Mouse (Mus musculus) liver, adult 2 months (tissue): ENCODE results near the gene Homer2. TPM values are rescaled to one million over a fixed set of nuclear protein-coding genes. Genes with fewer than 3 reads are reported as not detected.

Experiments used
- DNase-seq: peaks from one replicate; pipeline ENCODE4 v3.0.0-alpha.2; 2011; ENCODE audit warnings: low read depth, low spot score; ENCODE audit errors: extremely low read depth
- H3K27ac ChIP-seq: fragments of 200-500 bp; replicated peaks from 2 replicates; pipeline ENCODE4 v1.5.1; 2012; ENCODE audit warnings: low read depth, mild to moderate bottlenecking, control low read depth, inconsistent platforms, low read length; ENCODE audit not compliant: insufficient read depth
- H3K27me3 ChIP-seq: fragments of 200-500 bp; 2 replicates; pipeline ENCODE4 v1.6.1; 2012; ENCODE audit warnings: mild to moderate bottlenecking, moderate library complexity, low read length, inconsistent platforms; ENCODE audit not compliant: control insufficient read depth, insufficient read depth
- H3K36me3 ChIP-seq: fragments of 200-500 bp; 2 replicates; pipeline ENCODE4 v1.6.1; 2012; ENCODE audit warnings: low read length, inconsistent platforms; ENCODE audit not compliant: control insufficient read depth, insufficient read depth
- H3K4me1 ChIP-seq: fragments of 200-500 bp; 2 replicates; pipeline ENCODE4 v1.6.1; 2011; ENCODE audit warnings: low read length; ENCODE audit not compliant: control insufficient read depth, insufficient read depth
- H3K4me3 ChIP-seq: fragments of 200-500 bp; 2 replicates; pipeline ENCODE4 v1.5.1; 2011; ENCODE audit warnings: low read depth, mild to moderate bottlenecking, control low read depth, low read length, moderate library complexity; ENCODE audit not compliant: insufficient read depth
- H3K79me2 ChIP-seq: fragments of 200-500 bp; 2 replicates; pipeline ENCODE4 v1.6.1; 2012; ENCODE audit warnings: inconsistent platforms, mild to moderate bottlenecking, low read length, moderate library complexity; ENCODE audit not compliant: control insufficient read depth, insufficient read depth
- H3K9ac ChIP-seq: fragments of 200-500 bp; 2 replicates; pipeline ENCODE4 v1.6.1; 2012; ENCODE audit warnings: low read depth, mild to moderate bottlenecking, control low read depth, inconsistent platforms, low read length
- CTCF ChIP-seq: fragments of 200-500 bp; IDR thresholded peaks from 2 replicates; pipeline ENCODE4 v1.5.1; 2011; ENCODE audit warnings: low read depth, low read length, control low read depth
- POLR2A ChIP-seq: fragments of 200-500 bp; IDR thresholded peaks from 2 replicates; pipeline ENCODE4 v1.6.1; 2011; ENCODE audit warnings: low read length, control low read depth; ENCODE audit not compliant: insufficient read depth; ENCODE audit errors: extremely low read depth
- WGBS: fragments of 180-500 bp; shearing (Covaris S2); methylation state at CpG from one replicate; pipeline ENCODE4 v1.1.7; 2018; 5-methylcytosine and 5-hydroxymethylcytosine counted together
- polyA plus RNA-seq: library from polyadenylated mRNA; depleted of rRNA; stranded (reverse); fragments of >200 nt; gene quantifications from 2 replicates; pipeline ENCODE4 v1.2.3, GENCODE M21; 2012; rRNA removed
- total RNA-seq: library from RNA; depleted of rRNA; stranded (reverse); fragments of >200 nt; gene quantifications from 2 replicates; pipeline ENCODE4 v1.2.3, GENCODE M21; 2014; rRNA removed

Homer2 gene
- total RNA-seq (30.9 and 32.2 TPM in 2 replicates), polyA plus RNA-seq (18.4 and 24.6 TPM in 2 replicates)

DNA sequence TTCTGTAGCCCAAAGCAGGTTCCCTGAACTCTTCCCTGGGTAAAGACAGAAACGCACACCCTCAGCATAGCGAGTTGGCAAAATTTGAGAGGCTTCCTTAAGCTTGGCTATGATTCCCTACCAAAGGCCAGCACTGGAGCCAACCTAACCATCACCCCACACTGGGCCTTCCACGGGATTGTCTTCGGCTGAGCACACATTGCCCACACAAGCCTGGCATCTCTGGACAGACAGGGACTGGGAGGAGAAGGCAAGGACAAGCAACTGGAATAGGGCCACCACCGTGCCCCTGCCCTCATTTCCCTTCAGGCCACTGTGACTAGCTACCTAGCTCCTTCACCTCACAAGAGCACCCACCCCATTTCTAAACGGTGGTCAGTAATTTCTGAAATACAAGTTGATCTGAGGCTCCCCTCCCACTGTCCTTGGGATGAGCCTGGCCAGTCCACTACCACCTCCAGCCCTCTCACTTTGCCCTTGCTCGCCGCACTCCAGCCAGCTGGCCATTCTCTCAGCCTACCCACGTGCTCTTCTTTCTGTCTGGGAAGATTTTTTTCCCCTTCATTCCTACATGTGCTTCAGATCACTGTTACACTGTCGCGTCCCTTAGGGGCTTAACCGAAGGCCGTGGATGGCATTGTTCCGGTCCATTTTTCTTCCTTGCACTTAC is at the start of gene Homer2:
Homer2 (minus strand) TSS at position 57 of the 670 bp plus-strand sequence.
- Histone ChIP-seq H3K79me2 (peaks cover 22% of the 10 kb centered on the region; the same call in 1 of the 2 replicates), H3K27ac (peak within 1 kb of the TSS; percentile 73), H3K36me3 (no peaks in the 10 kb centered on the region), H3K9ac (peak within 1 kb of the TSS; percentile 97), H3K4me3 (peak within 1 kb of the TSS; percentile 74), H3K27me3 (no peaks in the 10 kb centered on the region), H3K4me1 (peaks cover 2% of the 10 kb centered on the region)
- peak; percentile 64 for DNase-seq
- WGBS = 56% methylated on average over 14 of the region's 14 CpGs
- TF ChIP-seq CTCF (no peak), POLR2A (no peak)

GRCm38 (mm10) chr7:81747956-81748355 is 40.6 kb upstream of the Homer2 start:
- 57% methylated on average over 3 of the region's 3 CpGs for WGBS
- no peaks in the 10 kb centered on the region for H3K27me3 ChIP-seq
- no peaks in the 10 kb centered on the region for H3K4me1 ChIP-seq
- no peak overlapping the region for H3K9ac ChIP-seq
- DNase-seq = peak; percentile 56
- no peaks in the 10 kb centered on the region for H3K79me2 ChIP-seq
- no peak overlapping the region for H3K27ac ChIP-seq
- no peaks in the 10 kb centered on the region for H3K36me3 ChIP-seq
- no peak overlapping the region for H3K4me3 ChIP-seq
- TF ChIP-seq CTCF (no peak), POLR2A (no peak)

- Histone ChIP-seq H3K4me3 (no peak overlapping the region), H3K27me3 (no peaks in the 10 kb centered on the region), H3K9ac (no peak overlapping the region), H3K36me3 (no peaks in the 10 kb centered on the region), H3K27ac (no peak overlapping the region), H3K4me1 (no peaks in the 10 kb centered on the region), H3K79me2 (no peaks in the 10 kb centered on the region)
- WGBS = 51% methylated on average over 4 of the region's 4 CpGs
- DNase-seq = peak; percentile 72
- peak; percentile 86 for TF ChIP-seq CTCF
- no peak for TF ChIP-seq POLR2A
Measured at GRCm38 (mm10) chr7:81744145-81744544, 36.8 kb upstream of the Homer2 start.

- Histone ChIP-seq H3K27ac (no peak overlapping the region), H3K36me3 (no peaks in the 10 kb centered on the region), H3K27me3 (no peaks in the 10 kb centered on the region), H3K79me2 (no peaks in the 10 kb centered on the region), H3K9ac (no peak overlapping the region), H3K4me3 (no peak overlapping the region), H3K4me1 (no peaks in the 10 kb centered on the region)
- 87% methylated on average over 7 of the region's 7 CpGs for WGBS
- TF ChIP-seq POLR2A (no peak), CTCF (no peak)
- DNase-seq = no peak
Measured at GRCm38 (mm10) chr7:81740010-81740409, 32.7 kb upstream of the Homer2 start.

GRCm38 (mm10) chr7:81738720-81739385 is 31.5 kb upstream of the Homer2 start:
- Histone ChIP-seq H3K36me3 (no peaks in the 10 kb centered on the region), H3K79me2 (no peaks in the 10 kb centered on the region), H3K27ac (no peak overlapping the region), H3K27me3 (no peaks in the 10 kb centered on the region), H3K4me1 (no peaks in the 10 kb centered on the region), H3K4me3 (no peak overlapping the region), H3K9ac (no peak overlapping the region)
- DNase-seq = no peak
- WGBS = 49% methylated on average over 8 of the region's 8 CpGs
- TF ChIP-seq CTCF = no peak
- no peak for TF ChIP-seq POLR2A
